Mouse (Mus musculus) lung, embryonic 16.5 days (tissue): Measurements from ENCODE around the gene Grk5. TPM values are rescaled to one million over a fixed set of nuclear protein-coding genes. Genes with fewer than 3 reads are reported as not detected.

Source experiments
- ATAC-seq: fragments of 200-750 bp; cut with Nextera tagmentation; 2 replicates; pipeline ENCODE4 v1.8.0; 2017; ENCODE audit warnings: low read depth, mild to moderate bottlenecking, moderate library complexity
- H3K27ac ChIP-seq: fragments of 300-500 bp; sonication (generic); 2 replicates; pipeline ENCODE4 v1.5.1; 2014; ENCODE audit warnings: mild to moderate bottlenecking, control low read depth, low read length
- H3K27me3 ChIP-seq: fragments of 300-500 bp; sonication (generic); 2 replicates; pipeline ENCODE4 v1.6.1; 2014; ENCODE audit warnings: low read depth, low read length, mixed read lengths; ENCODE audit not compliant: control insufficient read depth, insufficient read depth
- H3K36me3 ChIP-seq: fragments of 300-500 bp; sonication (generic); 2 replicates; pipeline ENCODE4 v1.6.1; 2014; ENCODE audit warnings: low read length; ENCODE audit not compliant: control insufficient read depth, insufficient read depth
- H3K4me1 ChIP-seq: fragments of 300-500 bp; sonication (generic); replicated peaks from 2 replicates; pipeline ENCODE4 v1.6.1; 2014; ENCODE audit warnings: low read length, mixed read lengths; ENCODE audit not compliant: control insufficient read depth, insufficient read depth
- H3K4me2 ChIP-seq: fragments of 300-500 bp; sonication (generic); 2 replicates; pipeline ENCODE4 v1.6.1; 2014; ENCODE audit warnings: low read depth, low read length, control low read depth
- H3K4me3 ChIP-seq: fragments of 300-500 bp; sonication (generic); 2 replicates; pipeline ENCODE4 v1.5.1; 2014; ENCODE audit warnings: mild to moderate bottlenecking, low read length, control low read depth
- H3K9ac ChIP-seq: fragments of 300-500 bp; sonication (generic); 2 replicates; pipeline ENCODE4 v1.6.1; 2014; ENCODE audit warnings: low read length, control low read depth
- H3K9me3 ChIP-seq: fragments of 300-500 bp; sonication (generic); 2 replicates; pipeline ENCODE4 v1.6.1; 2016; ENCODE audit warnings: low read length; ENCODE audit not compliant: control insufficient read depth
- WGBS: fragments of 180-500 bp; shearing (Covaris S2); extraction: QIAGEN DNeasy Blood & Tissue Kit; methylation state at CpG from one replicate; pipeline ENCODE4 v1.1.7; 2014; 5-methylcytosine and 5-hydroxymethylcytosine counted together
- polyA plus RNA-seq: library from polyadenylated mRNA; unstranded; fragments of >200 nt; fragmentation: Nextera tagmentation; extraction: Ambion mirVana; gene quantifications from 2 replicates; pipeline ENCODE4 v1.2.1, GENCODE M21; 2015

Grk5 gene
- polyA plus RNA-seq, 1 experiment from 2014 or later = 4.9 TPM

DNA sequence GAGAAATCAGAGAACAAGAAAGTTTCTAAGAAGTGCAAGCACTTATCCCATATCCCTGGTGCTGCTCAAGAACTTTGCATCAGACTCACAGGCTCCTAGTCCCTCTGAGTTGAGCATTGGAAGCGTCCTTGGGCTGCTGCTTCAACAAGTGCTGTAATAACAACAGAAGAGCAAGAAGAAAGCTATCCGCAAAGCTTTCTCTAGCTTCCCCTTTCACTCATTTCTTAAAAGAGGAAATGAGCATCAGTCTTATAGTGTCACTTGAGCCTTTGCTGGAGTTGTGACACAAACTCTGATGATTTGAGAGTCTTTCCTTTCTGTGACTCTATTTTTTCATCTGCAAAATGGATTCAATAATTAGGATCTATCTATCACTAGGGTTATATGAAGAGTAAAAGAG is 92.3 kb downstream of the Grk5 start:
- Histone ChIP-seq H3K27me3 (no peaks in the 10 kb centered on the region), H3K36me3 (no peaks in the 10 kb centered on the region), H3K4me3 (no peak overlapping the region), H3K9me3 (no peaks in the 10 kb centered on the region), H3K9ac (no peak overlapping the region), H3K4me2 (no peak overlapping the region), H3K27ac (no peak overlapping the region), H3K4me1 (no peaks in the 10 kb centered on the region; the same call in 1 of the 2 replicates)
- ATAC-seq = no peak
- 72% methylated on average over 2 of the region's 2 CpGs for WGBS

GRCm38 (mm10) chr19:60989766-60990165 is 100.2 kb downstream of the Grk5 start:
- peaks cover 5% of the 10 kb centered on the region for H3K4me1 ChIP-seq
- H3K27ac ChIP-seq = no peak overlapping the region
- no peak overlapping the region for H3K4me2 ChIP-seq
- H3K9ac ChIP-seq = no peak overlapping the region
- no peaks in the 10 kb centered on the region for H3K9me3 ChIP-seq
- H3K36me3 ChIP-seq = no peaks in the 10 kb centered on the region
- H3K27me3 ChIP-seq = no peaks in the 10 kb centered on the region
- WGBS = 67% methylated on average over 5 of the region's 5 CpGs
- ATAC-seq = no peak
- no peak overlapping the region for H3K4me3 ChIP-seq

- H3K27me3 ChIP-seq = no peaks in the 10 kb centered on the region
- H3K9ac ChIP-seq = no peak overlapping the region
- no peak overlapping the region for H3K27ac ChIP-seq
- H3K36me3 ChIP-seq = no peaks in the 10 kb centered on the region
- 53% methylated on average over 3 of the region's 3 CpGs for WGBS
- H3K4me2 ChIP-seq = no peak overlapping the region
- no peak for ATAC-seq
- peaks cover 5% of the 10 kb centered on the region for H3K4me1 ChIP-seq
- no peaks in the 10 kb centered on the region for H3K9me3 ChIP-seq
- H3K4me3 ChIP-seq = no peak overlapping the region
Observed at GRCm38 (mm10) chr19:60994214-60994613, 104.7 kb downstream of the Grk5 start.

DNA sequence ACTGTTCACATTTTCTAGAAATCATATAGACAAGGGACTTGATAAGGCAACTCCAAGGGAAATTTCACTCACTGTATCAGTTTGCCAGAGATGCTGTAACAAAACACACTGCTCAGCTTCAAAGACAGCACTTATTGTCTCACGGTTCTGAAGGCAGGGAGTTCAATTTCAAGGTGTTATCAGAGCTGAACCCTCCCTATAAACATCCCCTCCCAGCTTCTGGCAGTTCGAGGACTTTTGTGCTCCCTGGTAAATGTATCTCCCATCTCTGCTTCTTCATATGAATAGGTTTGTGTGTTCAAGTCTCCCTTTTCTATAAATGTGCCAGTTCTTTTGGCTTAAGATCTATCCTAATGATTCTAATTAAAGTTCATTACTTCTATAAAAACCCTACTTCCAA is 105.3 kb downstream of the Grk5 start:
- Histone ChIP-seq H3K4me3 (no peak overlapping the region), H3K9ac (no peak overlapping the region), H3K4me1 (peaks cover 5% of the 10 kb centered on the region), H3K27me3 (no peaks in the 10 kb centered on the region), H3K4me2 (no peak overlapping the region), H3K36me3 (no peaks in the 10 kb centered on the region), H3K27ac (no peak overlapping the region), H3K9me3 (no peaks in the 10 kb centered on the region)
- ATAC-seq = no peak
- WGBS = 42% methylated on average over 2 of the region's 2 CpGs

DNA sequence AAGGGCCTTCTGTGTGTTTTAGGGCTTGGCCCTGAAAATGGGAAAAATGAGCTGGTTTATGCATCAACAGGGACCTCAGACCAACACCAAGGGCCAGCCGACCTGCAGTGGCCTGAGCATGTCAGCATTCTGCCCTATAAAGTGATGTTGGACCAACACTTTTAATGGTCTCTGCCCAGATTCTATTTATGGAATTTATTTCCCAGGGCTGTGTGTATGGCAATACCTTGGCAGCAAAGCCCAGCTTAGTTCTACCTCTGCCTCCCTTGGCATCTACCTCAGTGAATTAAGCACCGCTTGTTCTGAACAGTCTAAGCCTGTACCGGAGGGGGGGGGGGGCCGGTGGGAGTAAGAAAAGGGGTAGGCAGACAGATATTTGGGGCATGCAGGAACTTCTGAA is 108.2 kb downstream of the Grk5 start:
- Histone ChIP-seq H3K9ac (no peak overlapping the region), H3K27ac (no peak overlapping the region), H3K9me3 (no peaks in the 10 kb centered on the region), H3K4me2 (no peak overlapping the region), H3K4me1 (no peaks in the 10 kb centered on the region), H3K36me3 (no peaks in the 10 kb centered on the region; the same call in 1 of the 2 replicates), H3K27me3 (no peaks in the 10 kb centered on the region), H3K4me3 (no peak overlapping the region)
- no peak for ATAC-seq
- 74% methylated on average over 4 of the region's 4 CpGs for WGBS

GRCm38 (mm10) chr19:60999652-61000051 is 110.1 kb downstream of the Grk5 start:
- Histone ChIP-seq H3K4me2 (no peak overlapping the region), H3K27me3 (no peaks in the 10 kb centered on the region), H3K9ac (no peak overlapping the region), H3K36me3 (no peaks in the 10 kb centered on the region; the same call in 1 of the 2 replicates), H3K4me1 (no peaks in the 10 kb centered on the region), H3K27ac (no peak overlapping the region), H3K4me3 (no peak overlapping the region), H3K9me3 (no peaks in the 10 kb centered on the region)
- ATAC-seq = no peak
- WGBS = 68% methylated on average over 2 of the region's 2 CpGs

- no peak for ATAC-seq
- no peaks in the 10 kb centered on the region for H3K9me3 ChIP-seq
- no peak overlapping the region for H3K4me2 ChIP-seq
- no peak overlapping the region for H3K9ac ChIP-seq
- H3K4me3 ChIP-seq = no peak overlapping the region
- 94% methylated on average over 2 of the region's 2 CpGs for WGBS
- no peak overlapping the region for H3K27ac ChIP-seq
- no peaks in the 10 kb centered on the region; the same call in 1 of the 2 replicates for H3K36me3 ChIP-seq
- no peaks in the 10 kb centered on the region for H3K27me3 ChIP-seq
- H3K4me1 ChIP-seq = no peaks in the 10 kb centered on the region
Observed at GRCm38 (mm10) chr19:61000958-61001357, 111.4 kb downstream of the Grk5 start.

- no peak for ATAC-seq
- H3K9me3 ChIP-seq = no peaks in the 10 kb centered on the region
- 84% methylated on average over 2 of the region's 2 CpGs for WGBS
Observed at GRCm38 (mm10) chr19:61009266-61009665, 119.7 kb downstream of the Grk5 start.

DNA sequence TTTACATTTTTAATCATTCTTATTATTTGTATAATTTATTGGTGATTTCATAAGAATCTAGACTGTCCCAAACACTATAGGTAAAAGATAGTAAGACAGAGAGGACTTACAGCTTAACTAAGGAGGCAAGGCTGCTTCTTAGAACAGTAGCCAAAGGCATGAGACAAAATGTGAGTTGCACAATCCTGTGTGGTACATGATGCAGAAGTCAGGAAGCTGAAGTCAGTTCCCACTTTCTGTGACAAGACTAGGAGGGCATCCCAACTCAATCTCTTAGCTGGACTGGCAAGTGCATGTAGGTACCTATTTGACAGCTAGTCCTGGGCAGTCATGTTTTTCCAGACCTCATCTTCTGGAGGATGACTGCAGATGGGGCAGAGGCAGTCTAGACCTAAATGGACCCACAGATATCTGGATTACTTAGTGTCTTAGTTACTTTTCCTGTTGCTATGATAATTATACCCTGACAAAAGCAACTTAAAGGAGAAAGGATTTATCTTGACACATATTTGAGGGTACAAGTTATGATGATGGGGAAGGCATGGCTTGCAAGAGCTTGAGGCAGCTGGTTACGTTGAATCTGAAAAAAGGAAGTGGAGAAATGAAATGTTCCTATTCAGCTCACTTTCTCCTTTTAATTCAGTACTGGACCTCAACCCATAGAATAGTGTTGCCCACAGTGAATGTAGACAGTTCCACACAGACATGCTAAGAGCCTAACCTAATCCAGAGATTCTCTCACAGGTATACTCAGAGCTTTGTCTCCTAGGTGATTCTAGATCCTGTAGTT is 128.1 kb downstream of the Grk5 start:
- H3K27ac ChIP-seq = no peak overlapping the region
- no peak for ATAC-seq
- H3K9ac ChIP-seq = no peak overlapping the region
- H3K36me3 ChIP-seq = no peaks in the 10 kb centered on the region
- no peaks in the 10 kb centered on the region for H3K27me3 ChIP-seq
- no peak overlapping the region for H3K4me2 ChIP-seq
- peaks cover 3% of the 10 kb centered on the region for H3K4me1 ChIP-seq
- 94% methylated on average over 1 of the region's 1 CpGs for WGBS
- H3K9me3 ChIP-seq = no peaks in the 10 kb centered on the region
- H3K4me3 ChIP-seq = no peak overlapping the region

More at GRCm38 (mm10) chr19:61009266-61009665, 119.7 kb downstream of the Grk5 start:
- Histone ChIP-seq H3K36me3 (no peaks in the 10 kb centered on the region), H3K4me3 (no peak overlapping the region), H3K4me1 (no peaks in the 10 kb centered on the region), H3K27ac (no peak overlapping the region), H3K9ac (no peak overlapping the region), H3K4me2 (no peak overlapping the region), H3K27me3 (no peaks in the 10 kb centered on the region)
